Mouse (Mus musculus): ENCODE results near the gene Pi16.

- TF ChIP-seq EP300 (IDR thresholded peaks at IDR 0.05; ENCODE audit: low read depth) = no peak
- no peak for TF ChIP-seq CTCF (IDR thresholded peaks at IDR 0.05; ENCODE audit: low read depth)
These were observed 35.9 kb upstream of the Pi16 start for GRCm38 (mm10) chr17:29281541-29281940.
